Mouse (Mus musculus): Measurements from ENCODE around the gene Reg1. TPM values are rescaled to one million over a fixed set of nuclear protein-coding genes. Genes with fewer than 3 reads are reported as not detected.

Reg1 gene
- polyA plus RNA-seq, 1 experiment from 2014 or later: not detected

- 67% methylated on average over 2 of the region's 2 CpGs for WGBS
- no peak within 1 kb of the TSS for H3K4me2 ChIP-seq
- H3K9ac ChIP-seq: no peak within 1 kb of the TSS
- H3K27ac ChIP-seq (replicated peaks): no peak within 1 kb of the TSS
- no peaks in the 10 kb centered on the region for H3K9me3 ChIP-seq
- no peak within 1 kb of the TSS for H3K4me3 ChIP-seq
- H3K27me3 ChIP-seq (replicated peaks): no peaks in the 10 kb centered on the region
- H3K36me3 ChIP-seq: no peaks in the 10 kb centered on the region
- no peak for ATAC-seq (ENCODE audit: extremely low read depth, insufficient number of reproducible peaks, low FRiP score, low TSS enrichment)
- no peaks in the 10 kb centered on the region for H3K4me1 ChIP-seq
Measured at GRCm38 (mm10) chr6:78468772-78469171, 46.3 kb downstream of the Reg1 start, which contains the start of gene Reg3g. Gene Reg3g (minus strand): TSS chr6:78468872.

- Histone ChIP-seq H3K27me3 (replicated peaks) (no peaks in the 10 kb centered on the region), H3K4me3 (no peak overlapping the region), H3K27ac (replicated peaks) (no peak overlapping the region), H3K4me1 (no peaks in the 10 kb centered on the region), H3K9ac (no peak overlapping the region), H3K9me3 (no peaks in the 10 kb centered on the region), H3K4me2 (no peak overlapping the region), H3K36me3 (no peaks in the 10 kb centered on the region)
- 70% methylated on average over 3 of the region's 3 CpGs for WGBS
- no peak for ATAC-seq (ENCODE audit: extremely low read depth, insufficient number of reproducible peaks, low FRiP score, low TSS enrichment)
Measured at GRCm38 (mm10) chr6:78469287-78469686, 46.8 kb downstream of the Reg1 start.

Other genes with a start within 250 kb of the Reg1 start
- gene Reg3b, start 52.1 kb upstream of the Reg1 start, polyA plus RNA-seq (2015; fragmentation: Nextera tagmentation; extraction: Ambion mirVana): 0.33 and 2.6 TPM in 2 replicates
- gene Reg3d, start 43.8 kb upstream of the Reg1 start, polyA plus RNA-seq (2015; fragmentation: Nextera tagmentation; extraction: Ambion mirVana): not detected in 2 replicates
- gene Reg3a, start 42.0 kb upstream of the Reg1 start, polyA plus RNA-seq (2015; fragmentation: Nextera tagmentation; extraction: Ambion mirVana): not detected in 2 replicates
- not detected in 2 replicates for gene Reg2, start 27.1 kb upstream of the Reg1 start, polyA plus RNA-seq (2015; fragmentation: Nextera tagmentation; extraction: Ambion mirVana)
- gene Reg3g, start 46.2 kb downstream of the Reg1 start, polyA plus RNA-seq (2015; fragmentation: Nextera tagmentation; extraction: Ambion mirVana): not detected in 2 replicates

Measured in heart, embryonic 13.5 days (tissue).